Mouse (Mus musculus) myocyte (in vitro differentiated cells): ENCODE results near the gene Tnfsf13. TPM values are rescaled to one million over a fixed set of nuclear protein-coding genes. Genes with fewer than 3 reads are reported as not detected.

ENCODE experiments used
- H3K27me3 ChIP-seq: one replicate; pipeline ENCODE4 v1.6.1; 2011; ENCODE audit not compliant: control insufficient read depth, insufficient read depth, insufficient read length
- H3K36me3 ChIP-seq: one replicate; pipeline ENCODE4 v1.6.1; 2011; ENCODE audit not compliant: control insufficient read depth, insufficient read depth
- H3K4me2 ChIP-seq: one replicate; pipeline ENCODE4 v1.6.1; 2011; ENCODE audit warnings: low read depth, control low read depth
- H3K4me3 ChIP-seq: one replicate; pipeline ENCODE4 v1.5.1; 2011; ENCODE audit warnings: mild to moderate bottlenecking, control low read depth, moderate library complexity
- H3K79me2 ChIP-seq: one replicate; pipeline ENCODE4 v1.6.1; 2011; ENCODE audit not compliant: control insufficient read depth, insufficient read depth
- H3ac ChIP-seq: one replicate; pipeline ENCODE4 v1.6.1; 2011; ENCODE audit not compliant: control insufficient read depth, insufficient read length
- CEBPB ChIP-seq: IDR thresholded peaks from 2 replicates; pipeline ENCODE4 v1.6.1; 2011; ENCODE audit warnings: mild to moderate bottlenecking, moderate library complexity; ENCODE audit not compliant: poor library complexity, insufficient read depth, severe bottlenecking
- E2F4 ChIP-seq: IDR thresholded peaks from one replicate; pipeline ENCODE4 v1.6.1; 2011; ENCODE audit warnings: mild to moderate bottlenecking, control low read depth, moderate library complexity; ENCODE audit not compliant: insufficient read depth
- MAX ChIP-seq: IDR thresholded peaks from one replicate; pipeline ENCODE4 v1.6.1; 2011; ENCODE audit warnings: low read depth, mild to moderate bottlenecking, control low read depth
- MYOD1 ChIP-seq, 3 experiments: IDR thresholded peaks; one replicate each; pipeline ENCODE4 v1.6.1; 2011; ENCODE audit warnings: control low read depth in 2 of 3, low read depth in 2 of 3, mild to moderate bottlenecking in 2 of 3, moderate library complexity in 1 of 3; ENCODE audit not compliant: insufficient read length in 2 of 3, control insufficient read depth in 1 of 3
- MYOG ChIP-seq, 3 experiments: IDR thresholded peaks; one replicate each; pipeline ENCODE4 v1.6.1; 2011; ENCODE audit warnings: control low read depth in 2 of 3, low read depth in 2 of 3, mild to moderate bottlenecking in 2 of 3; ENCODE audit not compliant: insufficient read length in 2 of 3, control insufficient read depth in 1 of 3, insufficient read depth in 1 of 3
- POLR2A ChIP-seq: IDR thresholded peaks from one replicate; pipeline ENCODE4 v1.6.1; 2011; ENCODE audit warnings: low read depth, mild to moderate bottlenecking, control low read depth, moderate library complexity; ENCODE audit not compliant: insufficient read length
- POLR2AphosphoS2 ChIP-seq: IDR thresholded peaks from one replicate; pipeline ENCODE4 v1.6.1; 2011; ENCODE audit warnings: low read depth, control low read depth; ENCODE audit not compliant: insufficient read length
- REST ChIP-seq: IDR thresholded peaks from one replicate; pipeline ENCODE4 v1.6.1; 2011; ENCODE audit warnings: mild to moderate bottlenecking, control low read depth, moderate library complexity; ENCODE audit not compliant: insufficient read depth, insufficient read length
- SRF ChIP-seq: IDR thresholded peaks from one replicate; pipeline ENCODE4 v1.6.1; 2011; ENCODE audit warnings: low read depth; ENCODE audit not compliant: control insufficient read depth, insufficient read length
- TCF12 ChIP-seq: IDR thresholded peaks from one replicate; pipeline ENCODE4 v1.6.1; 2011; ENCODE audit warnings: mild to moderate bottlenecking, control low read depth; ENCODE audit not compliant: poor library complexity, insufficient read depth, severe bottlenecking
- TCF3 ChIP-seq: IDR thresholded peaks from one replicate; pipeline ENCODE4 v1.6.1; 2011; ENCODE audit warnings: low read depth, control low read depth; ENCODE audit not compliant: insufficient read length
- USF1 ChIP-seq: IDR thresholded peaks from one replicate; pipeline ENCODE4 v1.6.1; 2011; ENCODE audit warnings: low read depth, mild to moderate bottlenecking, control low read depth, moderate library complexity
- polyA plus RNA-seq: library from polyadenylated mRNA; unstranded; fragments of >200 nt; fragmentation: generic; extraction: Trizol; gene quantifications from one replicate; pipeline ENCODE4 v1.2.1, GENCODE M21; 2012; ENCODE audit warnings: missing spikeins

The Tnfsf13 gene
- polyA plus RNA-seq, 1 experiment, result 0.07 TPM

DNA sequence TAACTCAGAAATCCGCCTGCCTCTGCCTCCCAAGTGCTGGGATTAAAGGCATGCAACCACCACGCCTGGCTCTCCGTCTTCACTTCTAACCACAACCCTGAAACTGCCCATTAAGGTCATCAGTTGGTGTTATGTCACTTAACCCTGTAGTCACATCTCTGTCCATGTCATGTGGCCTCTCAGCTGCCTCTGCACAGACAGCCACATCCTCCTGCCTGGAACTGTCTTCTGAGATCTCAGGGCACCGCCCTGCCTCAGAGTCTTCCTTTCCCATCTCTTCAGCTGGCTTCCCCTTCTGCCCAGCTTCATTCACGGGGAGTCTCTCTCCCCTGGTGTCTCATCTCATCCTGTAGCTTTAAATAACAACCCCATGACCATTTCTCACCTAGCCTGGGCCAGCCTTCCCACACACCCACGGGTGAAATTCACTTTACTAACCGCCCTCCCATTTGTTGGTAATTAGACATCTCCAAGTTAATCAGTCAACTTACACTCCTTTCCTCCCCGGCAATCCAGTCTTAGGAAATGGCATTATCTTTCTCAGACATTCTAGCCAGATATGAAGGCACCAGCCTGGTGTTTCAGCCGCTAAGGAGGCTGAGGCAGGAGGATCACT is 6.7 kb upstream of the Tnfsf13 start:
- H3K27me3 ChIP-seq, result no peaks in the 10 kb centered on the region
- H3K79me2 ChIP-seq, result no peaks in the 10 kb centered on the region
- no peak overlapping the region for H3ac ChIP-seq
- TF ChIP-seq SRF (no peak), MYOD1 (IDR thresholded peaks at IDR 0.05; ENCODE audit: control insufficient read depth in 1 of 3, insufficient read length in 2 of 3, low read depth in 2 of 3) (peak in 1 of 3 experiments; percentile 46), MYOG (IDR thresholded peaks at IDR 0.05; ENCODE audit: control insufficient read depth in 1 of 3, insufficient read depth in 1 of 3, insufficient read length in 2 of 3, low read depth in 2 of 3) (peak in 1 of 3 experiments; percentile 14)
- no peak overlapping the region for H3K4me2 ChIP-seq
- no peaks in the 10 kb centered on the region for H3K36me3 ChIP-seq
- H3K4me3 ChIP-seq, result no peak overlapping the region

GRCm38 (mm10) chr11:69689891-69690290 is 4.3 kb upstream of the Tnfsf13 start:
- H3K4me2 ChIP-seq, result no peak overlapping the region
- TF ChIP-seq USF1 (no peak), CEBPB (no peak), SRF (no peak), POLR2AphosphoS2 (no peak), TCF12 (no peak), MYOG (IDR thresholded peaks at IDR 0.05; ENCODE audit: control insufficient read depth in 1 of 3, insufficient read depth in 1 of 3, insufficient read length in 2 of 3, low read depth in 2 of 3) (no peak)

GRCm38 (mm10) chr11:69687061-69687460 is 1.5 kb upstream of the Tnfsf13 start:
- Histone ChIP-seq H3K36me3 (no peaks in the 10 kb centered on the region), H3K27me3 (no peaks in the 10 kb centered on the region), H3ac (no peak overlapping the region), H3K79me2 (no peaks in the 10 kb centered on the region), H3K4me3 (no peak overlapping the region), H3K4me2 (no peak overlapping the region)
- TF ChIP-seq TCF12 (no peak), USF1 (no peak), MYOG (IDR thresholded peaks at IDR 0.05; ENCODE audit: control insufficient read depth in 1 of 3, insufficient read depth in 1 of 3, insufficient read length in 2 of 3, low read depth in 2 of 3) (no peak), MYOD1 (IDR thresholded peaks at IDR 0.05; ENCODE audit: control insufficient read depth in 1 of 3, insufficient read length in 2 of 3, low read depth in 2 of 3) (no peak), POLR2A (no peak), CEBPB (no peak), POLR2AphosphoS2 (no peak), MAX (no peak), SRF (no peak), TCF3 (no peak), E2F4 (no peak), REST (no peak)

More at GRCm38 (mm10) chr11:69689891-69690290, 4.3 kb upstream of the Tnfsf13 start:
- Histone ChIP-seq H3K4me3 (no peak overlapping the region), H3K36me3 (no peaks in the 10 kb centered on the region), H3K79me2 (no peaks in the 10 kb centered on the region), H3K27me3 (no peaks in the 10 kb centered on the region), H3ac (no peak overlapping the region)

DNA sequence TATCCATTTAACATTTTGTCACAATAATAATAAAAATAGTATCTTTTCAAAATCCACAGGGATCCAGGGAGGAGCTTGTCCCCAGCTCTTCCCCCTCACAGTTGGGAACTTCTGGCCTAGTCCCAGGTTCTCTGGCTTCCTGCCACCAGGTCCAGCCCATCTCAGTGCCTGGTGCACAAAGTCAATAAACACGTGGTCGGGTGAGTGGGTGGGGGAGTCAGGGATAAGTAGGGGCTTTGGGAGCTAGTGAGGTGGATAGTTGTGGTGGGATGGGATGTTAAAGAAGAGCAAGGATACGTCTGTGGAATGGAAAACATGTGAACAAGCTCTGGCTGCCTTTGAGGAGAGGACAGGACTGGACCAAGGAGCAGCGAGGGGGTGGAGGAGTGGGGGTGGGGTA is 793 bp upstream of the Tnfsf13 start:
- no peaks in the 10 kb centered on the region for H3K36me3 ChIP-seq
- no peak for TF ChIP-seq CEBPB
- no peak for TF ChIP-seq POLR2AphosphoS2
- no peak for TF ChIP-seq MYOG (IDR thresholded peaks at IDR 0.05; ENCODE audit: control insufficient read depth in 1 of 3, insufficient read depth in 1 of 3, insufficient read length in 2 of 3, low read depth in 2 of 3)
- no peak for TF ChIP-seq TCF12
- TF ChIP-seq POLR2A, result no peak
- TF ChIP-seq SRF, result no peak
- no peak for TF ChIP-seq TCF3
- no peak for TF ChIP-seq REST
- no peak for TF ChIP-seq MAX
- no peak for TF ChIP-seq MYOD1 (IDR thresholded peaks at IDR 0.05; ENCODE audit: control insufficient read depth in 1 of 3, insufficient read length in 2 of 3, low read depth in 2 of 3)
- no peak for TF ChIP-seq USF1
- TF ChIP-seq E2F4, result no peak
- H3K27me3 ChIP-seq, result no peaks in the 10 kb centered on the region
- peaks cover 3% of the 10 kb centered on the region for H3K79me2 ChIP-seq
- H3ac ChIP-seq, result no peak overlapping the region
- no peak overlapping the region for H3K4me3 ChIP-seq
- no peak overlapping the region for H3K4me2 ChIP-seq

DNA sequence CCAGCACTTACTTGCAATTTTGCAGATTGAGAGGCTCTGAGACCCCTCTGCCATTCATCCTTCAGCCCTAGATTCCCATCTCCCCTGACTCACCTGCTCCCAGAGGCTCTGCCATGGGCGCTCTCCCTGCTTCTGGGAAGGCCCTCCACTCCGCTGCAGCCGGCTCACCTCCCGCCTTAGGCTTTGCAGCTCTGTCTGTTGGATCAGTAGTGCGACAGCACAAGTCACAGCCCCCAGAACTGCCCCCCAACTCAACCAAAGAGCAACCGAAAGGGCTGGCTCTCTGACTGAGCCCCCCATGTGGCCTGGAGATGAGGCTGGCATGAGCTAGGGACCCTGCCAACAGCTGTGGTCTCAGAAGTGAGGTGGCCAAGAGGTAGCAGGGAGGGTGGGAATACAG is 648 bp downstream of the Tnfsf13 start:
- H3K79me2 ChIP-seq, result peaks cover 14% of the 10 kb centered on the region
- H3K36me3 ChIP-seq, result no peaks in the 10 kb centered on the region
- no peak overlapping the region for H3K4me3 ChIP-seq
- H3ac ChIP-seq, result no peak overlapping the region
- TF ChIP-seq E2F4 (no peak), CEBPB (no peak), POLR2A (no peak), MYOG (IDR thresholded peaks at IDR 0.05; ENCODE audit: control insufficient read depth in 1 of 3, insufficient read depth in 1 of 3, insufficient read length in 2 of 3, low read depth in 2 of 3) (no peak), SRF (no peak), TCF3 (no peak)
- H3K27me3 ChIP-seq, result no peaks in the 10 kb centered on the region
- H3K4me2 ChIP-seq, result no peak overlapping the region
